Mouse (Mus musculus) monocyte, adult 2 months (primary cell): ENCODE results near the gene Cyp19a1.

Experiments
- DNase-seq, 2 experiments: peaks; one replicate each; pipeline ENCODE4 v3.0.0; 2022; ENCODE audit warnings: low spot score in 2 of 2, low read depth in 1 of 2

The Cyp19a1 gene

DNA sequence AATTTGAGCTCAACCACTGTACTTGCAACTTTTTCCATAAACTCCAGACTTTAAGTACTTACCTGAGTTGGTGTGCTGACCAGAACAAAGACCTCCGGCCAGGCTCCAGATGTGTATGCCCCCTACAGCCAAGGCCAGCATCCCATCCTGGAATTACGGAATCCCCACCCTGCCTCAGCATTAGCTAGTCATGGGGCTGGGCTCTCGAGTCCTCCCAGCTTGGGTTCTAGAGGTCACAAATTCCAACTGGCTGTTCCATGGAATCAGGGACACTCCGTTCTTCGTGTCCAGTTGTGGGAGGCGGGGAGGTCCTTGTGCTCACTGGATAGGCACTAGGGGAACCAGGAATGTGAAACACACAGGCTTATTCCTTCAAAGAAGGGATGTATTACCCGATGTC is at the start of gene Cyp19a1:
TSS of gene Cyp19a1 (minus strand) at position 101 of the 400 bp plus-strand sequence.
- no peak for DNase-seq

DNA sequence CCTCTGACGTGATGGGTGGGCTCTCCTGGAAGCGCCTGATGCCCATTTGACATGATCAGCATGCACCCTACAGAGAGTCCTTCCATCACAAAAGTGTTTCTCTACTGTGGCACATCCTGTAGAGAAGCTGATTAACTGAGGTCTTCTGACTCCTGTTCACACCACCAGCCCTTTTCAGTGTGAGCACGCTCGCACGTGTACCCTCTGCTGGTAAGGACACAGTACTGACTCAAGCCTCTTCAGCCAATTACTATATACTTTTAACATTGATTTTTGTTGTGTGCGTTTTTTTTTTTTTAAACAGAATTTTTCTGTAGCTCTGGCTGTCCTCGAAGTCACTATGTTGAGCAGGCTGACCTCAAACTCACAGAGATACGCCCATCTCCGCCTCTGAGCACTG is 48.5 kb upstream of the Cyp19a1 start:
- no peak for DNase-seq

DNA sequence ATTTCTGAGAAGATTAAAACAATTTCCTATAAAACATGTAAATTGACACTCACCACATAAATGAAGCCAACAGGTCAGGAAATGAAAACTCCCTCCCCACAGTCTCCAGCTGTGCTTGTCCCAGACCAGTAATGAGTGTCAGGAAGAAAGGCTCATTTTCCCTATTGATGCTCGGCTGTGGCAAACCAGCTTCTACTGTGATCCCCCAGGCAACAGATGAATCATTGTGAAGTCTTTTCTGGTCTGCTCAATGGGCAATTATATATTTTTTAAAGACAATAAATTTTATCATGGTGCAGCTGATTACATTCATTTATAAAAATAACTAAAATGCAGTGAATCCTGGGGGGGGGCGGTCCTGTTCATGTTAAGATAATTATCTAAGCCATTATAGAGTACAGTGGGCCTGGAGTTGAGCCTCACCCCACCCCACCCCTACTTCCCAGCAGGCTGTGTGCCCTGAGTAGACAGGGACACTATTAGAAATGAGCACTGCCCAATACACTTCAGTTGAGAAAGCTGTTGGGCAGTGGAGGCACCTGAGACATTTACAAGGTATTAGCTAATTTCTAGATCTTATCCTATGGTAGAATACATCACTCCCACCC is 40.9 kb upstream of the Cyp19a1 start:
- DNase-seq: no peak

DNA sequence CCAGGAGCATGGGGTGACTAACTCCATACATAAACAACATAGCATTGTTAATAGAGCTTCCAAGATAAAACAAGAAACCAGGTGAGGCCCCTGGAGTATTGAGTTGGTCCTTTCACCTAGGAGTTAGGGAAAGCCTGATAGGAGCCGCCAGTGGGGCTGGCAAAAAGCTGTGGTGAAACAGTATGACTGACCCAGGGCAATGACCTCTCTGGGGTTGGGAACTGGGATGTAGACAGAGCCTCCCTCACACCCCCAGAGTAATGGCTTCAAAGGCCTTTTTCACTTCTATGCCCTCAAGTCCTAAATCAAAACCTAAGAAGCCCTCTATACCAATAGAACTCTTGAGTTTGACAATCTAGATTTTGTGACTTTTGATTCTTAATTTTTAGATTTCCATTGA is 40.3 kb upstream of the Cyp19a1 start:
- DNase-seq: no peak

DNA sequence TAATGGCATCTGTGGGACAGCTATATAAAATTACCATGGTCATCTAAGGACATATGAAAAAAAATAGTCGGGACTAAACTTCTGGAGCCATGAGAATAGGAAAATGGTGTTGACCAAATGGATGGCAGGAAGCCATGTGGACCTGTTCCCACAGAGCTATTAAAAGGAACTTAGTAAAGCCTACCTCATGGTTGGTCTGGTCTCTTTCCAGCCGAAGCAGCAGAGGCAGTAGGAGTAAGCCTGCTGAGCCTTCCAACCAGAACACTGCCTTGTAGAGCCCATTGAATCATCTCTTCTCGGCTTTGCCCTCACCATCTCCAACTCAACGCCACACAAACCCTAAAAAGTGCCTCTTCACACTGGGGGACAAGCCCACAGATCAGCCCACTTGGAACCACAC is 33.3 kb upstream of the Cyp19a1 start:
- no peak for DNase-seq

DNA sequence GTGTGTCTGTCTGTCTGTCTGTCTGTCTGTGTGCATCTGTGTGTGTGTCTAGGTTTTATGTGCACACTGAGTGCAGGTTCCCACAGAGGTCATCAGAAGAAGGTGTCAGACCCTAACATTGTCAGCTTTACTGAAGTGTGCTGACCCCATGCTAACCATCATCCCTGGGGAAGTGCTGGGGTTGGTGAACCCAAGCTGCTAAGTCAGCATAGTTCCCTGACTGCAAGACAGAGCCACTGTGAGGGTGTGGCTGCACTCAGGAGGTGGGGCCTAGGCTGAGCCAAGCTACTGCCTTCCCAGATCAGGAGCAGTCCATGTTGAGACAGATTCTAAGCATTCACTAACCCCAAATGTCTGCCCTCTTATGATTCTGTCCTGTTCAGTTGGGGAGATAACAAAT is 31.9 kb upstream of the Cyp19a1 start:
- no peak for DNase-seq

DNA sequence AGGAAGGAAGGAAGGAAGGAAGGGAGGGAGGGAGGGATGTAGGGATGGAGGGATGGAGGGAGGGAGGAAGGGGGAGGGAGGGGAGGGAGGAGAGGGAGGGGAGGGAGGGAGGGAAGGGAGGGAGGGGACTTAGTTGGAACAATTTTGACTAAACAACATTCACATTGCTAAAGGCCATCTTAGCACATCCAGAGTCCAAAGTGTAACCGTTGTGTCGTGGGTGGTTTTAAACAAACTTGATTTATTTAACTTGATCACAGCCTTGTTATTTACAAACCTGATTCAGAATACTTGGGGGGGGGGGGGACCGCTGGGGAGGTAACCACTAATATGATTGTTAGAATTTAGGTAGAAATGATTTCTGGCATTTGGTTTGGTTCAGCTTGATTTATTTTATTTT is 31.5 kb upstream of the Cyp19a1 start:
- DNase-seq: no peak

DNA sequence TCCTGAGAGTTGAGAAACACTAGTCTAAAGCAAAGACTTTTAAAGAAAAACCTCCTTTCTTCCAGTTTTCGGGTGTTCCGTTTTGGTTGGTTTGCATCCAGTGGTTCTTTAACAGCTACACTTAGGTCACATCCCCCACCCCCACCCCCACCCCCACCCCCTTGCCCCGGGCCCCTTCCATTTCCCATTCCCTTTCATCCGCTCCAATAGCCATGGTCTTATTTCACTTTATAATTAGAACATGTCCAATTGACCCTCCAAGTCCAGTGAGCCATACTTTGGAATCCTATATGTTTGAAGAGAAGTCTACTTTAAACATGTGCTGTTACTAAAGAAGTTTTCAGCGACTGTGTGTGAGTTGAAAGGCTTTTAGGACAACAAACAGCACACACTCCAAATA is 19.9 kb upstream of the Cyp19a1 start:
- no peak for DNase-seq

DNA sequence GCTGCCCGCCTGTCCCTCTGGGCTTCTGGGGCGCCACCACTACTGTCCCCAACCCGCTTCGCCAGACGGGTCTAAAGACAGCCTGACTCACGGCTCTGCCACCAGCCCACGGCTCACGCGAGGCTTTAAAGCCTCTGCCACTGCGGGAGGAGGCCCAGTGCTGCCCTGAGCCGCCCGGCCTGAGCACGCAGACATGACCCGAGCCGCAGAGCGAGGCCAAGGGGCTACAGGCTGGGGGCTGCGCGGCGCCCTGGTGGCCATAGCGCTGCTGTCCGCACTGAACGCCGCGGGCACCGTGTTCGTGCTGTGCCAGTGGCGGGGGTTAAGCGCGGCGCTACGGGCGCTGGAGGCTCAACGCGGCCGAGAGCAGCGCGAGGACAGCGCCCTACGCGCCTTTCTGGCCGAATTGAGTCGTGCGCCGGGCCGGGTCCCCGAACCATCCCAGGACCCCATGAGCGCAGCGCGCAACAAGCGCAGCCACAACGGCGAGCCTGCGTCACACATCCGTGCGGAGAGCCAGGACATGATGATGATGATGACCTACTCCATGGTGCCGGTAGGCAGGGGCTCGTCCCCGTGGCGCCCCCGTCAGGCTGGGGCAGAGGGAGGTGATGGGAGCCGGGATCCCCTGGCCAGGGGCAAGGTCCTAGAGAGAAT is 18.5 kb upstream of the Cyp19a1 start, which contains the start of gene Gldn:
TSS of gene Gldn (plus strand) at position 156 of the 657 bp plus-strand sequence.
- no peak for DNase-seq

DNA sequence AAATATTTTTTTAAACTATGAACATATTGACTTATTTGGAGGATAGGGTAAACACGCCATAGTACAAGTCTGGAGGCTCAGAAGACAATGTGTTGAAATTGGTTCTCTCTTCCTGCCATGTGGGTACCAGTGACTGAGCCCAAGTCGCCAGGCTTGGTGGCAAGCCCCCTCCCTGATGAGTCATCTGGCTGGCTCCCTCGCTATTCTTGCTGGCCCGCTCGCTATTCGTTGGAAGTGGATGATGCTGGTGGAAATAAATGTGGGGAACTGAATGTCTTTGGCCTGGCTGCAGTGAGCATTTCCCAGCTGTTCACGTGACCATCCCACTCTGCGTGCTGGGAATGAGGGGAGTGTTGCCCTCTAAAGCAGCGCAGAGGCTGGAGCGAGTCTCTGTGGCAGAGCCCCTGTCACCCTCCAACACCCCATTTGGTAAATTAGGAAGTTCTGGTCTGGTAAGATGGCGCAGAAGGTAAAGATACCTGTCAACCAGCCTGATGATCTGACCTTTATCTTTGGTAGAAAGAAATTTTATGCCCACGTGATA is 11.2 kb upstream of the Cyp19a1 start:
- DNase-seq: no peak

DNA sequence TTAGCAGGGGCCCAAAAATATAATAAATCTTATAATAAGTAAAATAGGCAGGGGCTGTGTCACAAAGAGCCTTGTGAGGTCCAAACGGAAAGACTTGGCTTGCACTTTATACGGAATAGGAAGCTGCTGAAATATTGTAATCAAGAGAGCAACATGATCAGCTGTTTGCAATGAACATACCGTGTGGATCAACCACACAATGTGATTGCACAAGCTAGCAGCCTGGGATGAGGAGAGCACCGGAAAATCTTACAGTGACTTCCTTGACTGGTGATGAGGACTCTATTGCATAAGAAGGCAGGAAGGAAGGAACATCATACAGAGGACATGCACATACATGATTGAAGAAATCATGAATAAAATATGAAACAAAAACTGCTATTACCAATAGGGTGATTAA is 7.4 kb upstream of the Cyp19a1 start:
- no peak for DNase-seq

DNA sequence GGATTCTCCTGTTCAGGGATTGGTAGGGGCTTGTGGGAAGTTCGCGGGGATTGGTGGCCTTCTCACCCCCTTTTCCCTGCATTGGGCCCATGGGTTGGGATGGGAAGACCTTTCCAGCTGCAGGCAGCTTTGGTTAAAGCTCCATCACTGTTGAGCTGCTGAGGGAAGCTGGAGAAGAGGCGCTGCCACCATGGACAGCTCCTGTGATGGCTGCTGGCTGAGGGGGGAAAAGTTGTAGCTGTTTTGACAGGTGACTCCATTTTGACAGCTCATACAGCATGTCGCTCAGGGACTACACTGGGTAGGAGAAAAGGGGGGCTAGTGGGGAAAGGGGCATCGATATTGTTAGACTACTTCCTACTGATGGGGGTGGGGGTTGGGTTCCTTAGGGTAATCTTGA is 3.0 kb upstream of the Cyp19a1 start:
- DNase-seq: no peak

DNA sequence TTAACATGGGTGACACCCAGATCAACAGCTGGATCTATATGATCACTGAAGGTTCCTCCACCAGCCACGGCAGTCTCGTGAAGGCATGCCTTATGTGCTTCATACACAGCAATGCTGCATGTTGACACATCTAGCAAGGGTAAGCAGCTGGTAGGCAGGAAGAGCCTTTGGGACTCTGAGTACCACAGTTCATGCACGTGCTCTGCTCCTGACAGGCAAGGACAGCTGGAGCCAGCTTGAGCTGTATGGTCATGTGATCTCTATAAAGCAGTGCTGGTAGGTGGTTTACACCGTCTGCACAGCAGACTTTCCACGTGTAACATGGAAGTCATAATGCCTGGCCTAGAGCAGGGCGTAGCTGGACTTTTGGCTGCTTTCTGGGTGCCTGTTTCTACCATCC is 2.1 kb upstream of the Cyp19a1 start:
- DNase-seq: no peak

DNA sequence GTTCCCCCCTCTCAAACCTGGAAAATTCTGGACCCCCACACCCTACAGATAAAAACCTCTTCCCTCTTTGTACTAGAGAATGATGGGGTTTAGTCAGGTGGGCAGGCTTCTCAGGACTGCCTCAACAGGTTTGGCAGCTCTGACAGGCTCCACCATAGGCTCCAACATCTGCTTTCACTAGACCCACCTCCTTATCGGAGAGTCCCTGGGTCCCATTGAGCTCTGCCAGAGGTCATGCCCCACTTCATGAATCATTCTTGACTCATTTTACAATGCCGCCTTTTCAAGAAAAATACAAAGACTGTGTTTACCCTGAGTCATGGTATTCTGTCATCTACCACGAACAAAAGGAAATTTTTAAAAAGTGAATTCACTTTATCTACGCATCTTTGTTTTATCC is 3.2 kb downstream of the Cyp19a1 start:
- no peak for DNase-seq

DNA sequence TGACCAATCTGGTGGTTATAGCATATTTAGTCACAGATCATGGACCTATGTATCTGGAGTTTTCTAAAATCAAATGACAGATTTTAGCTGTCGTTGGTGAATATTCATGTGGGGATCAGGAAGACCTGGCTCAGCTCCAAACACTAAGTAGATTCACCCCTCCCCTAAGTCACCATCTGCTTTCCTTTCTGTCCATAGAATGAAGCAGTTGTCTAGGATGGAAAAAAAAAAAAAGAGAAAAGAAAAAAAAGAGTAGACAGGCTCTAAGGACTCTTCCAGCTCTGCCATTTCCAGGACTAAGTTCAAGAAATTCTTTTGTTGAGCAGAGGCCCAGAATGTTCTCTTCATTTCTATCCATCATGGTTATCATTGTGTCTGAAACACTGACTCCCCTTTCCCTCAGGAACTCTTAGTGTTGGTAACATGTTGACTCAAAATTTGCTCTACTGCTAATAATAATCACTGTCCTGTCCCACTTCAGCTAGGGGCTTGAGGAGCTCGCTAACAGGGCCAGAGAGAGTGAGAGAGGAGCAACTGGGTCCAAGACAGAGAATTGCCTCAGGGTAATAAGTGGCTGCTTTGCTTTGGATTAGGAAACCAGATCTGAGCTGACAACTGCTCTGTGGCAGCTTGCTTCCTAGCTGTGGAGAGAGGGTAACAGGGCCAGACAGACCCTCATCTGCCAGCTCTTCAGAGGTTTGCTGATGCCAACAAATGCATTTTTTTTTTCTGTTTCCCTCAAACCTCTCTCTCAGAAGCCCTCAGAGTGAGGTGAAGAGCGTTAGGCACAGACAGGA is 22.8 kb downstream of the Cyp19a1 start:
- DNase-seq: no peak

DNA sequence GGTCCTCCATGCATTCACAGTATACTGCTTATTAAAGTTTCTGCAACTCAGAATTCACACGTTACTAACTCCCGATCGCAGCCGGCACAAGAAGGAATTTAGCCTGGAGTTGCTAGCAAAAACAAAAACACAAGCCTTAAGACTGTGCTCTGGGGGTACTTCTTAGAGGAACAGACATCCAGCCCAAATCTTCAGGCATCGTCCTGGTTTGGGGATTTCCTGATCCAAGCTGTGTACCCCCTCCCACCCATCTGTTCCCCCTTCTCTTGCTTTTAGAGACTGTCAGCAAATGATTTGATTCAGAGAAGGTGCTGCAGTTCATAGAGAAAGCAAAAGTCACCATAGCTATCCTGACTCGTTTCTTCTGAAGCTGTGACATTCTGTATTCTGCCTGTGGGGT is 40.3 kb downstream of the Cyp19a1 start:
- no peak for DNase-seq

DNA sequence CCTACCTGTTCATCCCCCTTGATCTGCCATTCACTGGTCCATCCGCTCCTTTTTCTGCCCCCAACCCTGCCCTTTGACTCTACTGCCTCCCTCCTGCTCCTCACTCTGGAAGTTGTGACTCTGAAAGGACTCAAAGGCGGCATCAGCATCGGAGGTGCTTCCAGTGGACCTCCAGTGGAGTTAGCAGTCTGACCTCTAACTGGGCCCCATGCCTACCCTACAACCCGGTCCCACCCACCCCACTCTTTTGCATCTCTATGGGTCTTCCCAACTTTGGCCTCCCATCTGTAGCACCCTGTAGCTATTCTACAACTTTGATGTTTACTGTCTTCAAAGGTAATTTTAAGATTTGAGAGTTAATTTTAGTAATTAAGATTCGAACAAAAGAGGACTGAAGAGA is 51.4 kb downstream of the Cyp19a1 start:
- DNase-seq: no peak

DNA sequence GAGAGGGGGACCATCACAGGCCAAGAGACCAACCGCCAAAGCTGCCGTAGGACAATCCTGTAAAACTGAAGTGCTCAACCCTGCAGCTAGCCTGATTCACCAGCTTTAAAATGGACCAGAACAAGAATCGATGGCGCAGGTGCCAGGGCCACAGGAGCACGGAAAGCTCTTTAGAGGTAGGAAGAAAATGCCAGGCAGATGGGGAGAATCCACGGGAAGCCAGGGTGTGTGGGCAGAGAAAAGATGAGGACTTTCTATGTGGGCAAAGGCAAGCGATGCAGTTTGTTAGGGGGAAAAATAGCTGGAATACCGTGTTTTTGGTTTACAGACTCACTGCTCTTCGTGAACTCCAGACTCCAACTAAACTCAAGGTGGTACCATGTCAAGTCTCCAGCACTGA is 53.0 kb downstream of the Cyp19a1 start:
- DNase-seq: no peak

DNA sequence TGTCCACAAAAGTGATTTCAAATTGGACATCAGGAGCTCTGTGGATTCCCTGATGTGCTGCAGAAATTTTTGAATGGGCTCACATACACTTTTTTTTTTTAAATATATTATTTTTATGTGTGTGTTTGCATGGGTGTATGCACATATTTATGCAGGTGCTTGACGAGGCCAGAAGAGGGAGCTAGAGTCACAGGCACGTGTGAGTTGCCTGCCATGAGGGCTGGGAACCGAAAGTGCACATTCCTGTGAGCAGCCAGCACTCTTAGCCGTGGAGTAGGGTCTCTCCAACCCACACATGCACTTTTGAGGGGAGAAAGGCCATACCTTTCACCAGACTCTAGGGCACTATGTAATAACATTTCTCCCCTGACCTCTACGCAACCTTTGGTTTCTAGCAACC is 73.1 kb downstream of the Cyp19a1 start:
- DNase-seq: no peak

DNA sequence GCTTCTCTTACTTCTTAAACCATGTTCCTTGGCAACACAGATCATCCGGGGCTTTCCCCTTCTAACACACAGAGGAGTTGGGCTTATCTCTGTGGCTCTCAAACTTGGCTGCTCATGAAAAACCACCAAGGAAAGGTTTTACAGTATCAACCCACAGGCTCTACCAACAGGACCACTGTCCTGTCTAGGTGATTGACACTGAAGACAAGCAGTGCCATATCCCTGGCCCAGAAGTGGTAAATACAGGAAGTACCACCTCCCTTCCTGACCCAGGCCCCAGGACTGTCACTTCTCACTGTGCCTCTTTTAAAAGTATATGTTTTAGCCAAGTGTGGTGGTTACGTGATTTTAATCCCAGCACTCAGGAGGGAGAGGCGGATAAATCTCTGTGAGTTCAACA is 76.5 kb downstream of the Cyp19a1 start:
- no peak for DNase-seq

DNA sequence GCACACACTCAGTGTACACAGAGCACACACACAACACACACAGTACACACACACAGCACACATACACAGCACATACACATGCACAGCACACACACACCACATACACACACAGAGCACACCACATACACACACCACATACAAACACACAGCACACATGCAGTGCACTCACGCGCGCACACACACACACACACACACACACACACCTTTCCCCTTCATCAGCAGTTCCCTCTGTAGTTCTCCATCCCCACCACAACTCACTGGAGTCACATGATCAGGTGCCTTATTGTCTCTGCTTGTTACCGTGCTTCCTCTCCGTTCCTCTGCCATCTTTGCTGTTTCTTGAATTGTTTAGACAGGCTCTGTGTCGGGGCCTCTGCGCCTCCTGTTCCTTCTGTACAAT is 85.4 kb downstream of the Cyp19a1 start:
- DNase-seq: no peak

DNA sequence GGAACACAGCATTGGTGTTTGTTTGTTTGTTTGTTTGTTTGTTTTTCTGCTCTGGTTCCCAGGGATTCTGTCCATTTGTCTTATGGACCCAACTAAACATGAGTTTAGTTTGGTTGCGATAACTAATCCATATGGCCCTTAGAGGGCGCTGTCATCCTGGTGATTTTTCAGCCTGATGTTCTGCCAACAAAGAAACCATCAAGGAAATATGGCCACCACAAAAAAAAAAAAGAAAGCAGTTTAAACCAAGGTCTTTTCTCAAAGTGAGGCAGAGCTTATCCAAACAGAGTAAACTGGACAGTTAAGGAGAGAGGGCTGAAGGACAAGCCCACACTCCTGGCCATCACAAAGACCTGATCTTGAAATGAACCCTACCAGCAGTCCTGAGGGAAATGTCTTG is 86.6 kb downstream of the Cyp19a1 start:
- DNase-seq: no peak
